Mouse (Mus musculus) cerebellum, postnatal 4 days (tissue): ENCODE measurements at regions not wholly inside any gene's neighbourhood (a gene's known extent, or its start where the extent isn't known, plus 50 kb on each side); places are given as distances from the start of the nearest gene placed in this dataset.

Experiments
- DNase-seq, 2 experiments: peaks; one replicate each; pipeline ENCODE4 v3.0.0; 2022; ENCODE audit warnings: low spot score in 2 of 2, mixed read lengths in 1 of 2

DNA sequence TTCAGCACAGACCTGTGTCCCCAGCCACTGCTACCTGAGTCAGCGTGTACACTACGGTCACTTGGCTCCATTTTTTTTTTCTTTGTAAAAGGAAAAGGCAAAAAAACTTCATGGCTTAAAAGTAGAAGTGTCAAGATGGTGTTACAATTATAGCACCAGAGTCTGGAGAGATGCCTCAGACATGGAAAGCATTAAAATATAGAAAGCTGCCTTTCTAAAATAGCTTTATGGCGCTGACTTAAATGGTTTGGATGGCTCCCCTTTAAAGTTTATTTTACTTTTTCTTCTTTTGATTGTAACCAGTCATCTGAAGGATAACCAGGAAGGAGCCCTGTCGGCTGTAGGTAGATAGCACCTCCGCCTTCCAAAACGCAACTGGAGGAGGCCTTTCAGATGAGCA is 79.0 kb upstream of the Jade1 start:
- DNase-seq: no peak

DNA sequence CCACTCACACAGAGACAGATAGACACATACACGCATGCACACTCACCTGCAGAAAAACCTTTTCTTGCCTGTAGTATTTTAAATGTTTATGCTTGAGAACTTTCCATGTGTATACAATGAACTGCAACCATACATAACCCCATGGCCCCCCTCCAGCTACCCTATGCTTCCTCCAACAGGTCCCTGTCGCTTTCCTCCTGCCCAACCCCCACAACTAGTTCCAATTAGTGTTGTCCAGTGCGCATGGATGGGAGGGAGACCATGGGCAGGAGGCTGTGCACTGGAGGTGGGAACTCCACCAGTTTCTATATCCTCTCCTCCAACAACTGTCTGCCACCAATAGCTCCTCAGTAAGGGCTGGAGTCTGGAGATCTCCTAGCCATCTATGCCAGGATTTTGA is 82.9 kb upstream of the Jade1 start:
- DNase-seq: no peak

DNA sequence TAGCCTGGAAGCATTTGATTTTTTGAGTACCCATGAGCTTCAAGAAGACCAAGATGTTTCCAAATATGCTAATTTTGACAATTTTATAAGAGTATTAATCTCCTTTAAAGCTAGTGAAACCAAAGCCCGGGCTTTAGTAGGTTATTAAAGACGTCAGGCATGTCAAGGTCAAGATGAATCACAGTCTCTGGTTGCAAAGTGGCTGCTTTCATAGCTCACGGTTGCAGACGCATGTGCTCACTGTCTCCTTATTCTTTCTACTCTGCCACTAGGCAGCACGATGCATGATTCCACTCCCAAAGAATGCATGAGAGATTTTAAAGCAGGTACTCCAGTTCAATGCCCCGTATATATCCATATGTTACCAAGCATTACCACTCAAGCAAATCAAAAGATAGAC is 86.4 kb upstream of the Jade1 start:
- DNase-seq: no peak

DNA sequence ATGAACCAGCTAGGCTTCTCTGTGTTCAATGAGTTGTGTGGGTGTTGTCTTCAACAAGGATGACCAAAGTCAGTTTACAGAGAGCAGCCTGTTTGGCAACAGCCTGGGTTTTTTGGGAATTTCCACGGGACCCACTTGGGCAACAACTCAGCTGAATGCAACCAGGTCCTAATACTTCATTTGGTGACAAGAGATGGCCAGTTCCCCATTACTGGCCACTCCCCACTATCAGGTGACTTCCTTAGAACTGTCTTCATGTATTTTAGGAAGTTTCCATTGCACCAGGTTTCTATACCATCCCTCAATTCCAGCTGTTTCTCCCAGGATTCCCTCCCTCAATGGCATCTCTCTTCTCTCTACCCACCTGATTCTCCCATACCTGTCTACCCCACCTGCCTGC is 87.7 kb upstream of the Jade1 start:
- DNase-seq: no peak

GRCm38 (mm10) chr3:41465893-41466292 is 89.6 kb upstream of the Jade1 start:
- DNase-seq: no peak

- DNase-seq: no peak
Observed at GRCm38 (mm10) chr3:41462953-41463644, 92.4 kb upstream of the Jade1 start.

- no peak for DNase-seq
Observed at GRCm38 (mm10) chr3:41460131-41460530, 95.4 kb upstream of the Jade1 start.

DNA sequence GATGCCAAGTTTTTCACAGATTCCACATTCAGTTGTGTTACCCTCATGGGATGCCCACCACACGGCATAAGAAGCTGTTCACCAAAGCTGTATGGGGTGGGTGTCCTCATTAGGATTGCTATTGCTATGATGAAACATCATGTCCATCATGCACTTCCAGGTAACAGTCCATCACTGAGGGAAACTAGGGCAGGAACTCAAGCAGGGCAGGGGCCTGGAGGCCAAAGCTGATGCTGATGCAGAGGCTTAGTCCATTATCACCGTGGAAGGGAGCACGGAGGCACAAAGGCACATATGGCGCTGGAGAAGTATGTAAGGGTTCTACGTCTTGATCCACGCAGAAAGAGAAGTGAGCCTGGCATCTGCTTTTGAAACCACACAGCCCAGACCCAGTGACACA is 97.4 kb upstream of the Jade1 start:
- no peak for DNase-seq

GRCm38 (mm10) chr3:41453525-41453924 is 102.0 kb upstream of the Jade1 start:
- DNase-seq: no peak

GRCm38 (mm10) chr3:41452716-41453090 is 102.8 kb upstream of the Jade1 start:
- DNase-seq: no peak

DNA sequence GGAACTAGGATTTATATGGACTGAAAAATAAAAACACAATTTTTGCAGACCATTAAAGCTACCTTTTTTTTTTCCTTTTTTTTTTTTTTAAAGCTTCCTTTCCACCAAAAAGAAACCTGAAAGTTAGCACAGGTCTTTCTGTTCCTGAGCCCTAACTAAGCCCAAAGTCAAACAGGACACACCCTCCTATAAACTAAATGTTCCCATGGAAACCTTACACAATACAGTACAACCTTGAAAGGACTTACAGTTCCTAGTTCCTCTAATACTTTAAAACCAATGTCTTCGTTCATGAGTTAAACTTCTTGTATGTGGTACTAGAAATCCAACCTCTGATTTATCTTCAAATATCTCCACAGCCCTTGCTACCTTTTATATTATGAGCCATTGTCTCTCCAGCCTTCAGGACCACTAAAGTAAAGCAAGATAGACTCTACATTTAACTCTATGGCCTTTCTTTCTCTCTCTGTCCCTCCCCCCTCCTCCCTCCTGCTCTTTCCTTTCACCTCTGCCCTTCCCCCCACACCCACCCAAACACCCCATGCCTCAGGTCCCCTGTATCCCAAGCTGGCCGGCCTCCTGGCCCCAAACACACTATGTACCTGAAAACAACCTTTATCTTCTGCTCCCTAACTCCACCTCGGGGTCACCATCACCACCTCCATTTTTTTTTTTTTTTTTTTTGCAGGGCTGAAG is 103.4 kb upstream of the Jade1 start:
- DNase-seq: no peak

- DNase-seq: no peak
Observed at GRCm38 (mm10) chr3:41450696-41451095, 104.8 kb upstream of the Jade1 start.

DNA sequence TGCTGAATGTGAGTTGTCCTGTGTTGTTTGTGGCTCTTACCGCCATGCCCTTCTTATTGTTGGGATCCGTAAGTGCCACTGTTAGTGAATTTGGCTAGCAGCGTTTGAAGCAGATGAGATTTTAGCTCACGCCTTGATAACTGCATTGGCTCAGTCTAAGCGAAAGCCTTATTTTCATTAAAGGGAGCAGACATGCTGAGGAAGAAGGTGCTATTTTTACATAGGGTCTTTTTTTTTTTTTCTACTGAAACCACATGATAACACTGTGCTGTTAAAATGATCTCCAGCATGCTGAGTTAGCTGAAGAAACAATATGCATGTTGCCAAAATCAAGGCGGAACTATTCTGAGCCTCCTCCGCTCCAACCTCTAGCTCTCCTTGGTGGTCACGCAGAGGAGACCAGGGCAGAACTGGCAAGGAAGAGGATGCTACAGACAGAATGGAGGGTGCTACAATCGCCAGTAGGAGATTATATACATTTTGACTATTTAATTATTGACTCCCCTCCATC is 111.2 kb upstream of the Jade1 start:
- no peak for DNase-seq

GRCm38 (mm10) chr3:41436238-41436637 is 119.3 kb upstream of the Jade1 start:
- DNase-seq: no peak

GRCm38 (mm10) chr3:41433106-41433505 is 122.4 kb upstream of the Jade1 start:
- DNase-seq: no peak

GRCm38 (mm10) chr3:41432376-41432775 is 123.2 kb upstream of the Jade1 start:
- no peak for DNase-seq

DNA sequence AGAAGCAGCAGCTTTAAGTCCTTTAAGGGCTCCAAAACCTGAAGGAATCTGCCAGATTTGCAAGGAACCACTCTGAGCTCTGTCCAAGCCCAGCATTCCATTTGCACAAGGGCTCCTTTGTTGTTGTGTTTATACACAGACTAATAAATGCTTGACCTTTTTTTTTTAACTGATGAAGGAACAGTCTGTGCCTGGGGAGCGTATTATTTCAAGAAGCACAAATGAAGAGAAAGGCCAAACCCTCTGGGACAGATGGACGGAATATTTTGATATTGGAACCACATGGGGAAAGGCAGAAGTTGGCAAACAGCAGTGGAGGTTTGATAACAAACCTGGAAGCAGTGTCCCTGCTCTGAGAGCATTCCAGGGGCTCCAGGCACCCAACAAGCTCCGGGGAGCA is 125.3 kb upstream of the Jade1 start:
- no peak for DNase-seq

DNA sequence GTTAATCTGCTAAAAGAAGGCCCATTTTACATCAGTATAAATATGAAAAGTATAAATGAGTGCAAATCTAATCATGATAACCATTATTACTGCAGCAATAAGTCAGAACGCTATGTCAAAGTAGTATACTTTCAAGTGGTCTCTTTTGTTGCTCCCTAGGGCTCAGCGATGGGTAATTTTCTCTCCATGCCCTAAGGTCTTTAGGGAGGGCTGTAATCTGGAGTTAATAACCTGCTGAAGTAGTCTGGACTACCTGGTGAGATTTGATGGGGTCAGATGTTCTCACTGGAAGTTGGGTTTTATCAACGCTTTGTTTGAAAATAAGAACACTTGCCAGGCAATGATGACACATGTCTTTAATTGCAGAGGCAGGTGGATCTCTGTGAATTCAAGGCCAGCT is 128.6 kb upstream of the Jade1 start:
- DNase-seq: no peak

DNA sequence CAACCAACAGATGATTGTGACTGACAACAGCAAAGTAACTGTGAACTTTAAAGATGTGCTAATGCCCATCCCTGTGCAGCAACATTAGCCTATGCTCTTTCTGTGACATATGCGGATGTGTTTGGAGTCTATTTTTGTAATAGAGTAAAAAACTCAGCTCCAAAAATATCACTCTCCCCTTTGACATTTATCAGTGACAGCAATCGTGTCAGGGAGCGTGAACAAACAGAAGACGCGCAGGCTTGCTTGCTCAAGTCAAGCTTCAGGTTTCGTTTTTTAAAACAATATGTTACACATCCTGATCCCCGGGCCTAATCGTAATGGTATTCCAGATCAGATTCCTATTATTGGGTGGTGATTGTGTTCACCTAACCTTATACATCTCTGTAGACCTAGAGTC is 129.7 kb upstream of the Jade1 start:
- DNase-seq: no peak

GRCm38 (mm10) chr3:41424142-41424939 is 131.2 kb upstream of the Jade1 start:
- DNase-seq: no peak

- no peak for DNase-seq
Observed at GRCm38 (mm10) chr3:41423630-41424029, 131.9 kb upstream of the Jade1 start.
